Mouse (Mus musculus) brain, embryonic 14.5 days (tissue): ENCODE measurements around the gene Ube2e1.

Experiments used
- CTCF ChIP-seq: fragments of 200-500 bp; IDR thresholded peaks from 2 replicates; pipeline ENCODE4 v1.5.1; 2012; ENCODE audit warnings: inconsistent platforms, mild to moderate bottlenecking, moderate library complexity, borderline replicate concordance; ENCODE audit not compliant: insufficient read depth, insufficient read length; ENCODE audit errors: extremely low read depth
- POLR2A ChIP-seq: fragments of 200-500 bp; IDR thresholded peaks from 2 replicates; pipeline ENCODE4 v1.6.1; 2012; ENCODE audit warnings: mild to moderate bottlenecking, inconsistent platforms, borderline replicate concordance; ENCODE audit not compliant: poor library complexity, insufficient read depth, insufficient read length, severe bottlenecking; ENCODE audit errors: extremely low read depth

GRCm38 (mm10) chr14:18240132-18240531 lies 91.5 kb downstream of the Ube2e1 start:
- TF ChIP-seq CTCF (no peak), POLR2A (no peak)
